Mouse (Mus musculus) liver, embryonic 15.5 days (tissue): Measurements from ENCODE around the gene Man1c1. TPM values are rescaled to one million over a fixed set of nuclear protein-coding genes. Genes with fewer than 3 reads are reported as not detected.

ENCODE experiments used
- ATAC-seq: fragments of 200-750 bp; cut with Nextera tagmentation; 2 replicates; pipeline ENCODE4 v1.8.0; 2017; ENCODE audit warnings: moderate number of reproducible peaks, mild to moderate bottlenecking, moderate library complexity; ENCODE audit not compliant: insufficient read depth
- H3K27ac ChIP-seq: fragments of 300-500 bp; sonication (generic); replicated peaks from 2 replicates; pipeline ENCODE4 v1.5.1; 2015; ENCODE audit warnings: mild to moderate bottlenecking, inconsistent platforms
- H3K27me3 ChIP-seq: fragments of 300-500 bp; sonication (generic); 2 replicates; pipeline ENCODE4 v1.6.1; 2015; ENCODE audit warnings: mild to moderate bottlenecking, inconsistent platforms
- H3K36me3 ChIP-seq: fragments of 300-500 bp; sonication (generic); replicated peaks from 2 replicates; pipeline ENCODE4 v1.6.1; 2015; ENCODE audit warnings: moderate library complexity, mild to moderate bottlenecking, inconsistent platforms
- H3K4me1 ChIP-seq: fragments of 300-500 bp; sonication (generic); replicated peaks from 2 replicates; pipeline ENCODE4 v1.6.1; 2015; ENCODE audit warnings: inconsistent platforms
- H3K4me2 ChIP-seq: fragments of 300-500 bp; sonication (generic); 2 replicates; pipeline ENCODE4 v1.6.1; 2015; ENCODE audit warnings: moderate library complexity, mild to moderate bottlenecking, inconsistent platforms
- H3K4me3 ChIP-seq: fragments of 300-500 bp; sonication (generic); replicated peaks from 2 replicates; pipeline ENCODE4 v1.5.1; 2015; ENCODE audit warnings: mild to moderate bottlenecking, inconsistent platforms
- H3K9ac ChIP-seq: fragments of 300-500 bp; sonication (generic); 2 replicates; pipeline ENCODE4 v1.6.1; 2015; ENCODE audit warnings: moderate library complexity, mild to moderate bottlenecking, inconsistent platforms
- H3K9me3 ChIP-seq: fragments of 300-500 bp; sonication (generic); replicated peaks from 2 replicates; pipeline ENCODE4 v1.6.1; 2016; ENCODE audit warnings: inconsistent platforms
- WGBS: fragments of 180-500 bp; shearing (Covaris S2); methylation state at CpG from one replicate; pipeline ENCODE4 v1.1.7; 2015; ENCODE audit warnings: mixed read lengths; ENCODE audit not compliant: insufficient replicate concordance; 5-methylcytosine and 5-hydroxymethylcytosine counted together
- polyA plus RNA-seq: library from polyadenylated mRNA; unstranded; fragments of >200 nt; fragmentation: Nextera tagmentation; extraction: Ambion mirVana; gene quantifications from 2 replicates; pipeline ENCODE4 v1.2.1, GENCODE M21; 2015

The Man1c1 gene
- polyA plus RNA-seq, 1 experiment from 2014 or later: 1.4 TPM

DNA sequence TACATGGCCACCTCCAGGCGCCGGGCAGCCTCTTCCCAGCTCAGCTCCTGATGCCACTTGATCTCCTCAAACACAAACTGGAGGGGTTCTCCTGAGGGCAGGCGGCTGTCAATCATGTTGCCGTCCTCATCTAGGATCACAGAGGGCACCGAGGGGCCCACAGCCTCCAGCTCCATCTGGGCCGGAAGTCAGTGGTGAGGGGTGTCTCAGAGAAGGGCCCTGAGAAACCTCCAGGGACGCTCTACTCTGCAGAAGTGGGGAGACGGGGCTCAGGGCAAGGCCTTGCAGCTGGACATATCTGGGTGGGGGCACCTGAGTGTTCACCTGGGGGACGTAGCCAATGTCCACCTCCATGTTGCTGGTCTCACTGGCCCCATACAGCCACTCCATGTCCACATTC is 161.4 kb downstream of the Man1c1 start:
- Histone ChIP-seq H3K4me1 (peaks cover 14% of the 10 kb centered on the region), H3K36me3 (peaks cover 19% of the 10 kb centered on the region), H3K4me3 (no peak overlapping the region), H3K27me3 (no peaks in the 10 kb centered on the region), H3K9ac (no peak overlapping the region), H3K4me2 (no peak overlapping the region), H3K9me3 (no peaks in the 10 kb centered on the region), H3K27ac (no peak overlapping the region)
- WGBS: 71% methylated on average over 9 of the region's 9 CpGs
- no peak for ATAC-seq

DNA sequence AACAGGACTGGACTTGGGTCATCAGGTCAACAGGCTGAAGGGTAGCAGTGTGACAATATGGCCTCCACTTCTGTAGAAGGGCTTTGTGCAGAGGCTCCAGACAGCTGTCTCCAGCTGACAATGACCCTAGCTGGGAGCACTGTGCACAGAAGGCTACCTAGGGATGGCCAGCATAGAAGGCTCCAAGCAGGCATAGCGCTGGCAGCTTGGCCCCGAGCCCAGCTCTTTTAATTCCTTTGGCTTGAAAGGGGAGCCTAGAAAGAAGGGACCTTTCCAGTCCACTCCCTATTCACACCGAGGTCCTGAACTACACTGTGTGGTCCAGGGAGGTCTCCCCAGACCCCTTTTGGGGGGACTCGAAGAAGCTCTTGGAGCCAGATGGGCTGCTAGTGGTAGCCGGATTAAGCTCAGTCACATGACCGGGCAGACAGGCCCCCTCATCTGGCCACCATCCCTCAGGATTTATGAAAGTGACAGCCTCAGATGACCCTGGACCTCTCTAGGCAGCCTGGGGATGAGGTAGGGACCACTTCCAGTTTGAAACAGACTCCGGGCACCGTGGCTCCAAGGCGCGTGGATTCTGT is 165.0 kb downstream of the Man1c1 start:
- peaks cover 16% of the 10 kb centered on the region for H3K4me1 ChIP-seq
- no peak overlapping the region for H3K27ac ChIP-seq
- peaks cover 12% of the 10 kb centered on the region for H3K36me3 ChIP-seq
- H3K9ac ChIP-seq: no peak overlapping the region
- H3K4me2 ChIP-seq: no peak overlapping the region
- no peaks in the 10 kb centered on the region for H3K9me3 ChIP-seq
- ATAC-seq: no peak
- WGBS: 79% methylated on average over 10 of the region's 10 CpGs
- no peaks in the 10 kb centered on the region for H3K27me3 ChIP-seq
- no peak overlapping the region for H3K4me3 ChIP-seq

DNA sequence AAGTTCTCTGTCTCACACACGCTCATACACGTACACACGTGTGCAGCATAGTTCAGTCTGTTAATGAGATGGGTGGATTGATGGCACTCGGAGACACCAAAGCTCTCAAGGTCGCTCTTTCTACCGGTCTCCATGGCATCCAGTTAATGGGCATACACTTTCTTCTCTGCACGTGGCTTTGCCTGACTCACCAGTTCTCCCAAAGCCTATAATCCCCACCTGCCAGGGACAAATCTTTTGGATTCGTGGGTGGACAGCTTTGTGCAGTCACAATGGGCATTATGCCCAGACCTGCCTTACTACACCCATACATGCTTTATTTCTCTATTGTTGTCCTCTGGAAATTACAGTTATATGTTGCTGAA is 168.3 kb downstream of the Man1c1 start:
- H3K27me3 ChIP-seq: no peaks in the 10 kb centered on the region
- H3K9ac ChIP-seq: peak overlapping the region; percentile 86
- no peak for ATAC-seq
- H3K36me3 ChIP-seq: peaks cover 19% of the 10 kb centered on the region
- no peaks in the 10 kb centered on the region for H3K9me3 ChIP-seq
- H3K27ac ChIP-seq: peak overlapping the region; percentile 86; the same call in 1 of the 2 replicates
- WGBS: 14% methylated on average over 8 of the region's 8 CpGs
- H3K4me1 ChIP-seq: peaks cover 36% of the 10 kb centered on the region
- peak overlapping the region; percentile 100 for H3K4me2 ChIP-seq
- H3K4me3 ChIP-seq: peak overlapping the region; percentile 89

DNA sequence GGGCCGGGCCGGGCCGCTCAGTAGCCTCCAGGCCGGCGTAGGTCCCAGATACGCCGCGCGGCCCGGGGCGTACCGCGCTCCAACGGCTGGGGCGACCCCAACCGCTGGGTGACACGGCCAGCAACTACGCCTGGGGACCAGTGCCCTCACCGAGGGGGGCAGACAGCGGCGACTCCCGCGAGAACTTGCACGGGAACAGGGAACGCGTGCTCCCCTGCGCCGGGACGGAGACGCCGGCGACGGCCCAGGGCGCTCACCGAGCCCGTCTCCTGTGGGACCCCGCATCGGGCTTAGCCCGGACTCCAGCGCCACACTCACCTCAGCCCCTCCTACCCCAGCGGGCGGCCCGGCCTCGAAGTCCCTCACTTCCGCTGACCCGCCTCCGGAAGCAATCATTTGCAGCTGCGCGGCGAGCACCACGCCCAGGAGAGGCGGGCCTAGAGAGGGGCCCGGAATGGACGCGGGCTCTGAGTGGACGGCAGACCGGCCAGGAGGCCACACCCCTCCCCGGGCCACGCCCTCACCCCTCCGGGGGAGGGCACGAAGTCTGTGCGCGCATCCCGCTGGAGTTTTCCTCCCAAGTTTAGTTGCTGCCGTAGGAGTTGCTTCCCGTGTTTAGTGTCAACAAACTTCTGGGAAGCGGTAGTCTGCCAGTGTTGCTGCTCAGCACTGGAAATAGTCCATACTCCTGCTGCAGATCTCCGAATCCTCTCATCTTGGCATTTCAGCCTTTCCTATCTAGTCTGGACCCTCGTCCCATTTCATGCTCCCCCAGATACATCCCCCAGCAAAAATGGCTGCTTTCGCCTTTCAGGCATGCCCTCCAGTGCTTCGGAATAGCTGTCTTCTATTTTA is 168.9 kb downstream of the Man1c1 start, which contains the start of gene Mtfr1l:
TSS of gene Mtfr1l (minus strand) at position 456 of the 855 bp plus-strand sequence.
- Histone ChIP-seq H3K4me3 (peak within 1 kb of the TSS; percentile 89), H3K9me3 (no peaks in the 10 kb centered on the region), H3K4me1 (peaks cover 36% of the 10 kb centered on the region), H3K27me3 (no peaks in the 10 kb centered on the region), H3K36me3 (peaks cover 21% of the 10 kb centered on the region), H3K9ac (peak within 1 kb of the TSS; percentile 86), H3K27ac (peak within 1 kb of the TSS; percentile 86), H3K4me2 (peak within 1 kb of the TSS; percentile 100)
- under 1% methylated on average over 71 of the region's 71 CpGs for WGBS
- ATAC-seq: peak; percentile 96

DNA sequence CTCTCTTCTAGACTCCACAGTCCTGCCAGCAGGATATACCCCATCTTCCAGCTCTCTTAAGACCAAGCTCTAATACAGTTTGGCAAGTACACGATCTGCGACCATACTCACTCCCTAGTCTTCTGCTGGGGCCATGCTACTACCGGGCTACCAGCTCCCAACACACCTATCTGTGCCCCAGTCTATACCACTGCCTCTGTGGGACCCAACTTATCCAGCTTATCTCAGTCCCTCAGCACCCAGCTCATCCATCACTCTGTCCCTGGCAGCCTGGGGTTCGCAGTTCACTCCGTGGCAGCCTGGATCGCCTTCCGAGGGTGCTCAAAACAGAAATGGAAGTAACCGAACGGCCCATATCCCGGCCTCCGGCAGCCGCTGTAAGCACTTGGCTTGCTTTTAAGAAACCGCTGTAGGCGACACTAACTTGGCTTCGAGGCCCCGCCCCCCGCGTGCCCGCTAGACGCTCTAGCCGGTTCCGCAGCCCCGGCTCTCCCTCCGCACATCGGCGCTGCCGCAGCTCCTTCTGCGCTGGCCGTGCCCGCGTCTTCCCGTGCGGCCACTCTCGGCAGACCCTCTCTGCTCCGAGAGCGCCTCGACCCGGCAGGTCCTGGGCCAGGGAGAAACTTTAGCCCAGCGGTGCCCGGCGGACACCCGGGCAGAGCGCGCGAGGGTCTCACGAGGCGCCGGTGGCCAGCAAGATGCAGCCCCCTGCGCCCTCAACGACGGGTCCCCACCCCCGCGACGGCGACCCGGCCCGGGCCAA is 169.8 kb downstream of the Man1c1 start:
- H3K4me3 ChIP-seq: peak overlapping the region; percentile 89
- H3K36me3 ChIP-seq: peaks cover 29% of the 10 kb centered on the region
- peaks cover 36% of the 10 kb centered on the region for H3K4me1 ChIP-seq
- under 1% methylated on average over 57 of the region's 57 CpGs for WGBS
- H3K27me3 ChIP-seq: no peaks in the 10 kb centered on the region
- peak overlapping the region; percentile 86 for H3K27ac ChIP-seq
- H3K4me2 ChIP-seq: peak overlapping the region; percentile 100
- peak; percentile 54 for ATAC-seq
- H3K9me3 ChIP-seq: no peaks in the 10 kb centered on the region
- peak overlapping the region; percentile 86 for H3K9ac ChIP-seq

DNA sequence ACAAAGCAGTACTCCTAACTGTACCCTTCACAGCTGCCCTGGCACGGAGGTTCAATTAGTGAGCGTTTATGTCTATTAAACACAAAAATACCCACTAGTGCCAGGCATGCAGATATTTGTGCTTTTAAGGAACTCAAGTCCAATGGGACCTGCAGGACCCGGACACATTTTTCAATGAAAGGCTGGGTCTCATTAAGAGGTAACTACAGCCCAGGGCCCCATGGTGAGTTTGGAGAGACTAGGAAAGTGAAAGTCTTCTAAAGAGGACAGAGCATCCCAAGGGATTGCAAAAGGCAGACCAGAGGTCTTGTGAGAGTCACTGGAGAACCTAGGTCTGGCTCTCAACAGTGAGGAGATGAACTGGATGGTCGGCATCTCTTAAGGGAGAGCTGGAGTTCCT is 170.7 kb downstream of the Man1c1 start:
- Histone ChIP-seq H3K27me3 (no peaks in the 10 kb centered on the region), H3K36me3 (peaks cover 38% of the 10 kb centered on the region), H3K4me2 (peak overlapping the region; percentile 100), H3K9me3 (no peaks in the 10 kb centered on the region), H3K9ac (0 out of 2 replicates have a peak overlapping the region, but pooled peaks have one; percentile 86), H3K4me3 (peak overlapping the region; percentile 89), H3K4me1 (peaks cover 36% of the 10 kb centered on the region), H3K27ac (peak overlapping the region; percentile 86)
- 75% methylated on average over 4 of the region's 4 CpGs for WGBS
- ATAC-seq: no peak

DNA sequence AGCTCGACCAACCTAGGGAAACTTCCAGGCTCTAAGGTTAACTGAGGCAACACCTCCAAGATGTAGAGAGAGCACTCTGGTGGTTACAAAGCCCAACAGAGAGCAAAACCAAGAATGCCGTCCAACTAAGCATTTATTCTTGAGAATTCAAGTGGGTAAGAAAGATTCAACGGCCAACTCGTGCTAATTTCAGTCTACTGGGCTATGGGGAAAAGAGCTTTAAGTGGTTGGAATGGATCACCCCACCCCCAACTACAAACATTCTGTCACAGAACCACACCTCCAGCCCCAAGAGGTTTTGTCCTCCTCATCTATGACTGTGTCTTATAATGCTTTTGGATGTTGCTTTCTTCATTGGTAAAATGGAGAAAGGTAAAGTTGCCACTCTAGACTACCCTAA is 171.2 kb downstream of the Man1c1 start:
- Histone ChIP-seq H3K9me3 (no peaks in the 10 kb centered on the region), H3K36me3 (peaks cover 43% of the 10 kb centered on the region), H3K27ac (no peak overlapping the region), H3K4me2 (no peak overlapping the region), H3K9ac (peak overlapping the region; percentile 40; the same call in 1 of the 2 replicates), H3K4me1 (peaks cover 36% of the 10 kb centered on the region), H3K27me3 (no peaks in the 10 kb centered on the region), H3K4me3 (no peak overlapping the region)
- no peak for ATAC-seq
- 54% methylated on average over 4 of the region's 4 CpGs for WGBS

DNA sequence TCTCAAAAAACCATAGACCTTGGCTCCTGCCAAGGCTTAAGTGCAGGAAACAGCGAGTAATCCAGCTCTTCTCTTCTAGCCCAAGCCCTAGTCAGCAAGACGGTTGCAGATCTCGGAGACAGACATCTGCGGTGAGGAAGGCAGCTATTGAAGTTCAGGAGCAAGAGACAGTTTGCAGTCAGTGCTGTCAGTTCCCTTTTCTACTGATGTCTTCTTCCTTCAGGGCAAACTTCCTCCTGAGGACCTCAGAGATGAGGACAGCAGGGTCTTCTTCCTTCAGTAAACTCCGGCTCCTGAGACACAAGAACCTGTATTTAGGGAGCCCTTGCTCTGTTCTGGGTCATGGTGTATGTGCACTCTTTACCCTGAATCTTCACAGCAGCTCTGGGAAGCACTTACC is 177.9 kb downstream of the Man1c1 start:
- ATAC-seq: no peak
- H3K9me3 ChIP-seq: no peaks in the 10 kb centered on the region
- WGBS: 50% methylated on average over 5 of the region's 5 CpGs
- no peak overlapping the region for H3K4me2 ChIP-seq
- H3K27me3 ChIP-seq: no peaks in the 10 kb centered on the region
- peaks cover 99% of the 10 kb centered on the region for H3K36me3 ChIP-seq
- H3K9ac ChIP-seq: no peak overlapping the region
- no peak overlapping the region for H3K4me3 ChIP-seq
- peak overlapping the region; percentile 41; the same call in 1 of the 2 replicates for H3K27ac ChIP-seq
- H3K4me1 ChIP-seq: peaks cover 10% of the 10 kb centered on the region

DNA sequence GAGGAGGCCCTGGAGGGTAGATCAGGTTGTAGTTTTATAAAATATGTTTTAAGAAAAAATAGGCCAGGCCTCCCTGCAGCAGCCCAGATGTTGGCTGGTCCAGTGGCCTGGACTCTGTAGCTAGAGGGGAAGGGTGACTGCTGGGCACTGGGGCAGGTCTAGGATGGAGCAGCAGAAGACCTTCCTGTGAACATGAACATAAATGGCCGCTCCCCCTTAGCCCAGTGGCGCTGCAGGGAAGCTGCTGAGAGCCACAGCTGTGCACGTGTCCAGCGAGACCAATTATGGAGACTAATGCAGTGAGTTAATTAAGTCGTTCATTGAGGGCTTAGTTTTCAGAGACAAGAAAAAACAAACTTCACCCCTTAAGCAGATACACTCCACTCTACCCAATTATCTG is 178.3 kb downstream of the Man1c1 start:
- H3K27me3 ChIP-seq: no peaks in the 10 kb centered on the region
- no peak overlapping the region for H3K9ac ChIP-seq
- ATAC-seq: no peak
- H3K27ac ChIP-seq: peak overlapping the region; percentile 41; the same call in 1 of the 2 replicates
- no peak overlapping the region for H3K4me2 ChIP-seq
- no peak overlapping the region for H3K4me3 ChIP-seq
- 66% methylated on average over 5 of the region's 5 CpGs for WGBS
- H3K9me3 ChIP-seq: no peaks in the 10 kb centered on the region
- peaks cover 10% of the 10 kb centered on the region for H3K4me1 ChIP-seq
- H3K36me3 ChIP-seq: peaks cover 99% of the 10 kb centered on the region

DNA sequence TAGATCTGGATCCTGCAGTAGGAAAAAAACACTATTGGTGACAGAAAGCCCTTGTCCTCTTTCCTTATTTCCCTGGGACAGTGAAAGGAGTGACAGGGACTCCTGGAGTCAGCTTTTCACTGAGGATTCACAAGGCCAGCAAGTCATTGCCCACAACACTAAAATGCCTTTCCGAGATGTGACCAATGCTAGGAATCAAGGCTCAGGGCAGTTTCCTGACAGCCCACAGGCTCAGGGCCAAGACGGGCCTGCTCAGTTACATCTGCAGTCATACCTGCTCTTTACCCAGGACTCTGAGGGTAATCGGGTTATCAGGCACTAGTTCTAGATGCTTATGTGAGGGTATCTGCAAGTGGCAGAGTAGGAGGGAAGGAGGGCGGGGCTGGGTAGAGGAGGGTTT is 180.6 kb downstream of the Man1c1 start:
- Histone ChIP-seq H3K4me1 (peaks cover 10% of the 10 kb centered on the region), H3K27ac (no peak overlapping the region), H3K9ac (no peak overlapping the region), H3K9me3 (no peaks in the 10 kb centered on the region), H3K27me3 (no peaks in the 10 kb centered on the region), H3K4me2 (no peak overlapping the region), H3K4me3 (no peak overlapping the region), H3K36me3 (peaks cover 92% of the 10 kb centered on the region)
- WGBS: 77% methylated on average over 4 of the region's 4 CpGs
- no peak for ATAC-seq

DNA sequence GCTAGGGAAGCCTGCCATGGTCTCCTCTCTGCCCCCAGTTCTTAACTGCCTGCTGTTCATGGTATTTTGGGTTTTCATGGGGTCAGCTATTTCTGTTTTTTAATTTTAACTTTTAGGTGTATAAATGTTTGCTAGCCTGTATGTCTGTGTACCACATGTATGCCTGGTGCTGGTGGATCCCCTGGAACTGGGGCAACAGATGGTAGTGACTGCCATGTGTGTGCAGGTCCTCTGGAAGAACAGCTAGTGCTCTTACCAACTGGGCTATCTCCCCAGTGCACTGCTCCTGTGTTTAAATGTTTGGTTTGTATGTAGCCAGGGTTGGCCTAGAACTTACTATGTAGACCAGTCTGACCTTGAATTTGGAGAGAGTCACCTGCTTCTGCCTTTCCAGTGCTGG is 184.8 kb downstream of the Man1c1 start:
- Histone ChIP-seq H3K9ac (no peak overlapping the region), H3K4me3 (no peak overlapping the region), H3K27ac (no peak overlapping the region), H3K36me3 (peaks cover 71% of the 10 kb centered on the region), H3K9me3 (no peaks in the 10 kb centered on the region), H3K27me3 (no peaks in the 10 kb centered on the region), H3K4me2 (no peak overlapping the region), H3K4me1 (peaks cover 37% of the 10 kb centered on the region)
- no peak for ATAC-seq
